Mouse (Mus musculus) fibroblast of lung, adult 2 months (primary cell): ENCODE data around the gene Hnrnpab.

Experiments
- DNase-seq: peaks from one replicate; pipeline ENCODE4 v3.0.0-alpha.2; 2011; ENCODE audit warnings: low read depth

Gene Hnrnpab

DNA sequence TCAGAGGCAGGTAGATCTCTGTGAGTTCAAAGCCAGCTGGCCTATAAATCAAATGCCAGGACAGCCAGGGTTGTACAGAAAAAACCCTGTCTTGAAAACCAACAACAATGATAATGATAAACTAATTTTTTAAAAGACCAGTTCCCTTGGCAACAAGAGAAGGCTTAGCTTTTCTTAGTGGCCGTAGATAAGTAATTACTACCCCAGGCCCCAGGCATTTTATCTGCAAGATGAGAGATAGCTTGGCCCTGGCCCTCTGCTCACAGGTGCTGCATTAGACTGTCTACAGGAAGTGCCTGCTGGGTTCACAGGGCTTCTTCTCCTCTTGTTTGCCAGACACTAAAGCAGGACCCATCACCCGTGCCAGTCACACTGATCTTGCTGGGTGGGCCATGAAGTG is 51.6 kb downstream of the Hnrnpab start:
- DNase-seq: no peak

DNA sequence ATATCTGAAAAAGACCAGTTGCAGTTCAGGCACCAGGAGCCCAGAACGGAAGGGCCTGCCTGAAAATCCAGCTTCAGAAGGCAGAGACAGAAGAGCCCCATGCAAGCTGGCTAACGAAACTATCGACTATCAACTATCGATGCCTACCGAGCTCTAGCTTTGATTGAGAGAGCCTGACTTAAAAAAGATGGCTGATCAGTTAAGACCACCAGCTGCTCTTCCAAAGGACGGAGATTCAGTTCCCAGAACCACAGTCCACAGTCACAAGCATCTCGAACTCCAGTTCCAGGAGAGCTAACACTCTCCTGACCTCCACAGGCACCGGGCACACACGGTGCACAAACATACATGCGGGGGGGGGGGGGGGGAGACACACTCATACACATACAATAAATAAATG is 52.1 kb downstream of the Hnrnpab start:
- DNase-seq: no peak

DNA sequence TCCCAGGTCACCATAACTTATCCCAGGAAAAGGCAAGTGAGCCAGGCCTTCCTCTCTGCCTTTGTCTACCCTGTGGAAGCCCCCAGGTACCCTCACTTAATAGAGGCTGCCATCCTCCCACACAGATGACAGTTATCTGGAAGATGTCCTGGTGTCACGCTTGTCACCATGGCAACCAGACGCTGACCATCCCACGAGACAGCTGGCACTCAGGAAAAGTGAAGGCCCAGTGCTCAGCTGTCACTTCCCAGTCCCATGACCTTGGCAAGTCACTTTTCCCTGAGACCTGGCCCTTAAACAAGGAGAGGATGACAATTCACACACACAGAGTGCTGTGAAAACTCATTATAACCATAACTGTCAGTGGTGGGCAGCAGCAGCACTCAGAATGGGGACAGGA is 54.6 kb downstream of the Hnrnpab start:
- DNase-seq: no peak

DNA sequence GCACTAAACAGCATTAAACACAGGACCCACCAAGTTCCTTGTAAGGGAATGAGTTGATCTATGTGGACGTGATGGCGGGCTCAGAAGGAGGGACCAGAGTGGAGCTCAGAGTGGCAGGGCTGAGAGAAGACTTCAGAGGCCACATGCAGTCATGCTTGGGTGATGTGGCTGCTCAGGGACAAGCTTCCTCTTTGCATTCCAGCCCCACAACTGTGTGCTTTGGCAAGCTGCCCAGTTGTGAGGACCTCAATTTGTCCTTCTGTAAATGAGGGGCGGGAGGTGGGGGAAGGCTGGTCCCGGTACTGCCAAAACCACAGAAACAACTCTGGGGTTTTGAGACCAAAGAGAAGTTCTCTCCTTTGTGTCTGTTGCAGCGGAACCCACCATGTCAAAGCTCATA is 55.4 kb downstream of the Hnrnpab start:
- no peak for DNase-seq
